Mouse (Mus musculus) hindbrain, embryonic 13.5 days (tissue): ENCODE measurements around the gene Zfp420. TPM values are rescaled to one million over a fixed set of nuclear protein-coding genes. Genes with fewer than 3 reads are reported as not detected.
A peak's percentile ranks its signal among the peaks of the same experiment; 100 is the strongest.

Source experiments
- ATAC-seq: fragments of 200-750 bp; cut with Nextera tagmentation; 2 replicates; pipeline ENCODE4 v1.8.0; 2017; ENCODE audit warnings: moderate TSS enrichment; ENCODE audit not compliant: low FRiP score
- H3K27ac ChIP-seq: fragments of 300-500 bp; sonication (generic); 2 replicates; pipeline ENCODE4 v1.5.1; 2015; ENCODE audit warnings: inconsistent platforms, mild to moderate bottlenecking, moderate library complexity
- H3K27me3 ChIP-seq: fragments of 300-500 bp; sonication (generic); 2 replicates; pipeline ENCODE4 v1.6.1; 2015; ENCODE audit warnings: mild to moderate bottlenecking, inconsistent platforms
- H3K36me3 ChIP-seq: fragments of 300-500 bp; sonication (generic); 2 replicates; pipeline ENCODE4 v1.6.1; 2015; ENCODE audit warnings: mild to moderate bottlenecking, inconsistent platforms
- H3K4me1 ChIP-seq: fragments of 300-500 bp; sonication (generic); replicated peaks from 2 replicates; pipeline ENCODE4 v1.6.1; 2015; ENCODE audit warnings: inconsistent platforms
- H3K4me2 ChIP-seq: fragments of 300-500 bp; sonication (generic); 2 replicates; pipeline ENCODE4 v1.6.1; 2015; ENCODE audit warnings: inconsistent platforms, mild to moderate bottlenecking, moderate library complexity
- H3K4me3 ChIP-seq: fragments of 300-500 bp; sonication (generic); 2 replicates; pipeline ENCODE4 v1.5.1; 2015; ENCODE audit warnings: mild to moderate bottlenecking, inconsistent platforms
- H3K9ac ChIP-seq: fragments of 300-500 bp; sonication (generic); 2 replicates; pipeline ENCODE4 v1.6.1; 2015; ENCODE audit warnings: mild to moderate bottlenecking, inconsistent platforms
- H3K9me3 ChIP-seq: fragments of 300-500 bp; sonication (generic); 2 replicates; pipeline ENCODE4 v1.6.1; 2016; ENCODE audit warnings: inconsistent platforms
- WGBS: fragments of 180-500 bp; shearing (Covaris S2); methylation state at CpG from one replicate; pipeline ENCODE4 v1.1.7; 2015; 5-methylcytosine and 5-hydroxymethylcytosine counted together
- polyA plus RNA-seq: library from polyadenylated mRNA; unstranded; fragments of >200 nt; fragmentation: Nextera tagmentation; extraction: Ambion mirVana; gene quantifications from 2 replicates; pipeline ENCODE4 v1.2.1, GENCODE M21; 2015

Zfp420 gene
- polyA plus RNA-seq = 18.2 and 18.9 TPM in 2 replicates

DNA sequence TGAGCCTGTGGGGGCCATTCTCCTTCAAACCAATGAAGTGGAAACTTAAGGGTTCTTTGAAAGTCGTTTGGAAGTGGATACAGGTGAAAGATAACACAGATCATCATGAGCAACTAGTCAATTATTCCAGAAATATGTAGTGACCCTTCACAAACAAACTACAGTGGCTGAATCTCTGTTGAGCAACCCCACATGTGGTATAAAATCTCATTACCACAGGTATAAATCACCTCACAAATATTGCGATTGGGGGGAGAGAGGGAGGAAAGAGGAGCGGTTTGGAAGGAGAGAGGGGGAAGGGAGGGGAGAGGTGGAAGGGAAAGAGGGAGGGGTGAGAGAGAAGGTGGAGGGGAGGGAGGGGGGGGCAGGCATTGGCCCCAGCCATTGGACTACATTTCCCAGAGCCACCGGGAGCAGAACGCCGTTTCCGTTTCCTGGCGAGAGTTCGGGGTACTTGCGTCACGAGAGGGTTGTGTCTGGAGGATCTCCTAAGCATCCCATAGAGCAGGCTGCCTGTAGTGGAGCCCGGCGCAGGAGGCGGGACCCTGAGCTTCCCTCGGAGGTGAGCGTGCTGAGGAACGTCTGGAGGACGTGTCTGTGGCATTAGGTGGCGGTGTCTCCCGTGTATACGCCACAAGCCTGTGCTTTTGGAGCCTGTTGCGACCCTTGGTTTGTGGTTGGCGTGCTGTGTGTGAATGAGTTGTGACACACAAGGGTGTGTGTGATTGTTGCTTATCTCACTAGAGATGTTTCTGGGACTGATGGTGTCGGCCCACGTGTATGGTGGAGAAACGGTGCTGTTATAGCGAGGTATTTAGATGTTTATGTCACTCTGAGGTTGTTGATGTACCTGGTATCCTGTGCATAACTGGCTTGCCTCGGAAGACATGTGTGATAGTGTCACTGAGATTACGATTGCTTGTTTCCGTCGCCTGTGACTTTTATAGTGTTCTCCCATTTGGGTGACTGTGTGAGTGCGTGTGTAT lies at the start of gene Zfp420:
Zfp420 (plus strand) TSS at position 448 of the 986 bp plus-strand sequence.
- H3K27ac ChIP-seq = peak within 1 kb of the TSS; percentile 71
- no peaks in the 10 kb centered on the region for H3K27me3 ChIP-seq
- WGBS = 8% methylated on average over 32 of the region's 32 CpGs
- H3K4me3 ChIP-seq = peak within 1 kb of the TSS; percentile 59
- H3K4me1 ChIP-seq = peaks cover 8% of the 10 kb centered on the region
- H3K9me3 ChIP-seq = no peaks in the 10 kb centered on the region
- peak; percentile 97 for ATAC-seq
- peaks cover 11% of the 10 kb centered on the region for H3K36me3 ChIP-seq
- H3K4me2 ChIP-seq = peak within 1 kb of the TSS; percentile 65
- peak within 1 kb of the TSS; percentile 76 for H3K9ac ChIP-seq

DNA sequence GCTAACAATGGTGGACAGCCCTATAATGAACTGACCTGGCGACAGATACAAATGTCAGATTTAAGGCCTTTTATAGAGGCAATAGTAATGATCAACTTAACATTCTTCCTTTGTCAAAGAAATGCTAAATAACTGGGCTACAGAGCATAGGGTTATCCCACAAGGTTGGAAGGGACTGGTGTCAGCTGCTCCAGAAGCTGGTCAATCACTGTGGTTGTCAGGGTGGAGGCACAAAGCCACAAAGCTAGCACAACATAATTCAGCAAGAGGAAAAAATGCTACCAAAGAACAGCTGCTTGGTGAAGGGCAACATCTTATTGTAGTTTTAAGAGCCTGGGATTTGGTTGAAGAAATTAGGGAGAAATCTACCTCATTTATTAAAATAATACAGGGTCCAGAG lies 47.5 kb upstream of the Zfp420 start:
- Histone ChIP-seq H3K36me3 (peaks cover 5% of the 10 kb centered on the region), H3K9ac (no peak overlapping the region), H3K27ac (no peak overlapping the region), H3K27me3 (no peaks in the 10 kb centered on the region), H3K4me2 (no peak overlapping the region), H3K4me1 (peaks cover 22% of the 10 kb centered on the region), H3K9me3 (0 out of 2 replicates have a peak, but pooled peaks cover 3% of the 10 kb centered on the region), H3K4me3 (no peak overlapping the region)
- 85% methylated on average over 1 of the region's 1 CpGs for WGBS
- ATAC-seq = no peak

DNA sequence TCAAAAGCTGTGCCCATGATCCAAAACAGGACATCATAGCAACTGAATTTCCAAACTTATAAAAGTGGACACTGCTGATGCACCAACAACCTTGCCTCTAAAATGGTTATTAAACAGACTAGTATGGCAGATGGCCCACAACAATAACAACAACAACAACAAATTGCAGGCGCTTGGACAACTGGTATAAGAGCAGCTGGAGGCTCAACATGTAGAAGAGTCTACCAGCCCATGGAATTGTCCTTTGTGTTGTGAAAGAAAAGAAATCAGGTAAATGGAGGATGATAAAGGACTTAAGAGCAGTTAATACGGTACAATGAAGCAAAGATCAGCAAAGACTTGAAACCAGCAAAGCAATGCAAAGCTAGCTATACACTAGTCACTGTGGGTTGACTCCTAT lies 45.4 kb upstream of the Zfp420 start:
- Histone ChIP-seq H3K4me3 (peak overlapping the region; percentile 68), H3K4me2 (peak overlapping the region; percentile 80), H3K4me1 (peaks cover 39% of the 10 kb centered on the region), H3K9me3 (no peaks in the 10 kb centered on the region), H3K27me3 (no peaks in the 10 kb centered on the region), H3K36me3 (peaks cover 5% of the 10 kb centered on the region), H3K9ac (0 out of 2 replicates have a peak overlapping the region, but pooled peaks have one; percentile 84), H3K27ac (no peak overlapping the region)
- WGBS = 97% methylated on average over 2 of the region's 2 CpGs
- no peak for ATAC-seq

DNA sequence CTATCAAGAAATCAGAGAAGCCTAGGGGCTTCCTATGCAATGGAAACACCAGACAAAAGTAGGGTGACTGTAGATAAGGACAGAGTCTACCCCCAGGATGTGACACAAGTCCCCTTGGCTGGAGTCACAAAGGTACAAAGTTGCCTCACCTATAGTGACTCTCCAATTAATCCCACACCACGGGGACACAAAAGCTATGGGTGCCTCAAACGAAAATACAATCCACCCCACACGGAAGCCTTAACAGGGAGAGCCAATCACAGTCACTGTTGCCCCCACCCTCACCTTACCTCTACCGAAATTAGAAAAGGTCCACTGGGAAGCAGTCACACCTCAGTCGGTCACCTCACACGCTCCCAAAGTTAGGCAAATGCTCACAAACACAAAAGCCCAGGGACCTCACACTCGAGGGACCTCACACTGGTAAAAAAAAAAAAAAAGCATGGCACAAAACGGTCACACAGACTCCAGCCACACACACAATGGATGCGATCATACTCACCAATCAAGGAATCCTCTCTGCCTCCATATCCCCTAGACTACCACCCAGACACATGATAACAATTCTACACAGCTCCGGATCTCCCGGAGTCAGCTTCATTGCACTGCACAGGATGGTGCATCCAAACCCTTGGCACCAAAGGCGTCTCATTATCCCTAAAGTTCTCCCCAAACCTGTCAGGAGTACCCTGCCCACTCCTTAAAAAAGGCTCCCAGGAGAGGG lies 44.6 kb upstream of the Zfp420 start:
- no peaks in the 10 kb centered on the region for H3K9me3 ChIP-seq
- WGBS = 4% methylated on average over 12 of the region's 12 CpGs
- peak overlapping the region; percentile 68 for H3K4me3 ChIP-seq
- H3K4me1 ChIP-seq = peaks cover 43% of the 10 kb centered on the region
- H3K36me3 ChIP-seq = peaks cover 5% of the 10 kb centered on the region
- H3K4me2 ChIP-seq = peak overlapping the region; percentile 80
- peak overlapping the region; percentile 85 for H3K27ac ChIP-seq
- ATAC-seq = peak; percentile 70
- H3K9ac ChIP-seq = peak overlapping the region; percentile 84
- H3K27me3 ChIP-seq = no peaks in the 10 kb centered on the region

DNA sequence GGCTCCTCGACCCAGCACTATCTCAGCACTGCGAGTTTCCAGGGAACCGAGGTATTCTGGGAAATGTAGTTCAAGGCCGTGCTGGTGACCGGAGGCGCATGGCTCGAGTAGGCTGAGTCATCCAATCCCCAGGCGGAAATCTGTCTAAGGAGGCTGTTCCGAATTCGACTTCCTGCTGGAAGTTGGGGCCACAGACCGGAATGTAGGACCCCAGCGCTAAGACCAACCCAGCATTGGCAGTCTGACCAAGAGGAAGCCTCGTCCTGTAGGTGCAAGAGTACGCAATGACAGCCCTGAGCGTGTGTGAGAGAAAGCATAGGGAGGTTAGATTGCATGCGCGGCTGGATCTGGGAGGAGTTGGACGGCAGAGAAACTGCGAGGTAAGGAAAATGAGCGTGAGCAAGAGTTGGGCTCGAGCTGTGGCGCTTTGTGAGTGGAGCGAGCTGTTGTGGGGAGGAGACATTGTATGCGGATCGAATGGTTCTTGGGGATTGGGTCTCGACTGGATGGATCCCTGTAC lies 43.8 kb upstream of the Zfp420 start, which contains the start of gene Zfp790:
Zfp790 (plus strand) TSS at position 205 of the 520 bp plus-strand sequence.
- Histone ChIP-seq H3K27ac (peak within 1 kb of the TSS; percentile 88), H3K27me3 (no peaks in the 10 kb centered on the region), H3K4me3 (peak within 1 kb of the TSS; percentile 68), H3K4me2 (peak within 1 kb of the TSS; percentile 80), H3K36me3 (peaks cover 9% of the 10 kb centered on the region), H3K9me3 (no peaks in the 10 kb centered on the region), H3K9ac (peak within 1 kb of the TSS; percentile 84), H3K4me1 (peaks cover 43% of the 10 kb centered on the region)
- WGBS = under 1% methylated on average over 26 of the region's 26 CpGs
- ATAC-seq = peak; percentile 95

DNA sequence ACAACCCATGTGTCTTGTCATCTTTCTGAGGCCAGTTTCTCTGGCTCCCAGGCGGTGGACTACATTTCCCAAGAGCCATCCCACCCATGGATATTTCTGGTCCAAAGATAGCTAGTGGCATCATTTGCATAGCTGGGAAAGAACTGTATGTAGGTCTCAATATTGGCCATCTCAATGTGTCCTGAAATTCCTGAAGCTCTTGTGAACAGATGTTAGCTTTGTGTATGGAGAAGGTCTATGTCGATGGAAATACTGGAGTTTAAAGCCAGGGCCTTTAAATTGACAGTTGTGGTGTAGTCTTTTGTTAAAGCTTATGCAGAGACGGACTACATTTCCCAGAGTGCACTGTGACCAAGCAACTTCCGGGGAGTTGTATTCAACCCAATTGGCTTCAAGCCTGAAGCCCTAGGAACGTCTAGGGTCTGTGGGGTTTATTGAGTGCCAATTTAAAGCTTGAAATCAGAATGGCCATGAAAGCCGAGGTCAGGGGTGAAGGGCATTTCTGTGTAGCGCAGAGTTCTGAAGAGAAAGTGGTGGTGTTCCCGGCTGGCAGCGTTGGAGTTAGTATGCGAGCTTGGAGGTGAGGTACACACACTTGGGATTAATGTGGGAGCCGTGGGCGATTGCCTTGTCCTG lies 41.0 kb upstream of the Zfp420 start:
- H3K27ac ChIP-seq = peak overlapping the region; percentile 80
- no peaks in the 10 kb centered on the region for H3K27me3 ChIP-seq
- peak overlapping the region; percentile 80 for H3K4me2 ChIP-seq
- H3K36me3 ChIP-seq = peaks cover 29% of the 10 kb centered on the region
- H3K9ac ChIP-seq = peak overlapping the region; percentile 77
- peaks cover 43% of the 10 kb centered on the region for H3K4me1 ChIP-seq
- peak overlapping the region; percentile 66 for H3K4me3 ChIP-seq
- peak; percentile 77 for ATAC-seq
- H3K9me3 ChIP-seq = no peaks in the 10 kb centered on the region
- WGBS = 3% methylated on average over 12 of the region's 12 CpGs

DNA sequence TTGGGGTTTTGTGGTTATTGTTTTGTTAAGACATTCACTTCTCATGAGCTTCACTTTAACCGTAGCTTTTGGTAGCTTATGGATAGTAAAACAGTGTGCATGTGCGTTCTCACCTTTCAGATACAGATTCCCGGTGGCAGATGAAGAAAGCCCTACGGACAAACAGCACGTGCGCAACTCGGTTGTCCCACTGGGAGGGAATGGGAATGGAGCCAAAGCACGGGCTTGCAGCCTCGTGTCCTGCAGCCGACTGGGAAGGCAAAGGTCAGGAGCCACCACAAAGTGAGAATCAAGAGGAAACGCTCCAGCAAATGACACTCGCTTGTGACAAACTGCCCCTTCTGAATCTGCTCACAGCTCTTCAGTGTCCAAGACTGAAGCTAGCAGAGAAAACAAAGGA lies 31.8 kb upstream of the Zfp420 start:
- H3K36me3 ChIP-seq = peaks cover 91% of the 10 kb centered on the region
- ATAC-seq = no peak
- no peak overlapping the region for H3K4me3 ChIP-seq
- no peaks in the 10 kb centered on the region for H3K4me1 ChIP-seq
- no peaks in the 10 kb centered on the region for H3K9me3 ChIP-seq
- H3K27ac ChIP-seq = no peak overlapping the region
- no peak overlapping the region for H3K4me2 ChIP-seq
- 91% methylated on average over 12 of the region's 12 CpGs for WGBS
- no peaks in the 10 kb centered on the region for H3K27me3 ChIP-seq
- H3K9ac ChIP-seq = no peak overlapping the region

DNA sequence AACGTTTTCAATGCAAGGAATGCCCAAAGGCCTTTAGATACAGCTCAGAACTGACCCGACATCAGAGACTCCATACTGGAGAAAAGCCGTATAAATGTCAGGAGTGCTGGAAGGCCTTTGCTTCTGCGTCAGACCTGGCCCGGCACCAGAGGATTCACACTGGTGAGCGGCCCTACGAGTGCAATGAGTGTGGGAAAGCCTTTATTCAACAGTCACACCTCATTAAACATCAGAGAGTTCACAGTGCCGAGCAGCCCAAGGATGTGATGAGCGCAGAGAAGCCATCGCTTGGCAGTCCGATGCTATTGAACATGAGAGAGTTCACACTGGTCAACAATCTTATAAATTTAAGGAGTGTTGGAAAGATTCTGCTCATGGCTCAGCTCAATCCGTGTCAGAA lies 30.0 kb upstream of the Zfp420 start:
- no peak for ATAC-seq
- no peak overlapping the region for H3K9ac ChIP-seq
- H3K27me3 ChIP-seq = no peaks in the 10 kb centered on the region
- H3K9me3 ChIP-seq = no peaks in the 10 kb centered on the region
- H3K36me3 ChIP-seq = peaks cover 93% of the 10 kb centered on the region
- no peak overlapping the region for H3K4me3 ChIP-seq
- no peak overlapping the region for H3K4me2 ChIP-seq
- no peaks in the 10 kb centered on the region for H3K4me1 ChIP-seq
- no peak overlapping the region for H3K27ac ChIP-seq
- WGBS = 82% methylated on average over 12 of the region's 12 CpGs

DNA sequence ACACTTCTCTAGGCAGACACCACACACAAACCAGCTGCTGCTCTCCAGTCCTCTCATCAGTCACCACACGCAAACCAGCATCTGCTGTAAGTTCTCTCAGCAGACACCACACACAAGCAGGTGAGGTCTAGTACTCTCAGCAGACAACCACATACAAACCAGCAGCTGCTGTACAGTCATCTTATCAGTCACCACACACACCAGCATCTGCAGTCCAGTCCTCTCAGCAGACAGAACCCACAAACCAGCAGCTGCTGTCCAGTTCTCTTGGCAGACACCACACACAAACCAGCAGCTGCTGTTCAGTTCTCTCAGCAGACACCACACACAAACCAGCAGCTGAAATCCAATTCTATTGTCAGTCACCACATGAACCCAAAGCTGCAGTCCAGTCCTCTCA lies 23.0 kb upstream of the Zfp420 start:
- no peak for ATAC-seq
- Histone ChIP-seq H3K4me3 (no peak overlapping the region), H3K27me3 (no peaks in the 10 kb centered on the region), H3K9me3 (no peaks in the 10 kb centered on the region), H3K4me2 (no peak overlapping the region), H3K4me1 (no peaks in the 10 kb centered on the region), H3K36me3 (peaks cover 64% of the 10 kb centered on the region), H3K27ac (no peak overlapping the region), H3K9ac (no peak overlapping the region)
- WGBS = 91% methylated on average over 1 of the region's 1 CpGs

DNA sequence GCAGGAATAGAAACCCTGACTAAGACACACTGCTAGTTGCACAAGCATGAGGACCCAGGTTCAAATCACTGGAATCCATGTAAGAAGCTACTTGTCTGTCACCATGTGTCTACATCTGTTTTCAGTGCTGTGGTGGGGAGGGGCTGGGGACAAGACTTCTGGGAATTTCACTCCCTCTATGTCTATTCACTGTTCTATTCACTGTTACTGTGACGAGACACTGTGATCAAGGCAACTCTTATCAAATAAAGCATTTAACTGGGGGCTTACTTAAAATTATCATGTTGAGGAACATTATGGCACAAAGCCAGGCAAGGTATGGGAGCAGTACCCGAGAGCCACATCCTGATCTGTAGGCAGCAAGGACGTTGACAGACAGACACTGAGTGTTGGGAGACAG lies 20.5 kb upstream of the Zfp420 start:
- Histone ChIP-seq H3K9ac (no peak overlapping the region), H3K27me3 (no peaks in the 10 kb centered on the region), H3K4me1 (no peaks in the 10 kb centered on the region), H3K4me3 (no peak overlapping the region), H3K9me3 (no peaks in the 10 kb centered on the region), H3K4me2 (no peak overlapping the region), H3K36me3 (peaks cover 52% of the 10 kb centered on the region), H3K27ac (no peak overlapping the region)
- 88% methylated on average over 3 of the region's 3 CpGs for WGBS
- ATAC-seq = no peak

DNA sequence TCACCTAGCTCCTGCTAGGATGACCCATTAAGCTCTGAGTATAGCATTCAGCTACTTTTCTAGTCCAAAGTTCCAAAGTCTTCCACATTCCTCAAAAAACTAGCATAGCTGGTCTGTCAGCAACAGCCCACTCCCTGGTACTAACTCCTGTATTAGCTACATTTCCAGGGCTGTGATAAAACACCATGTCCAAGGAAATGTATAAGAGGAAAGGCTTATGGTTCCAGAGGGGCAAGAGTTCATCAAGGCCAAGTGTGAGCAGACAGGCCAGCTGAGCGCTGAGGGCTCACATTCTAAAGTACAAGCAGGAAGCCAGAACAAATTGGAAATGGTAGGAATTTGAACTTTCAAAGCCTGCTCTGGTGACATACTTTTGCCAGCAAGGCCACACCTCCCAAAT lies 17.7 kb upstream of the Zfp420 start:
- H3K27ac ChIP-seq = no peak overlapping the region
- no peak overlapping the region for H3K4me3 ChIP-seq
- WGBS = 100% methylated on average over 1 of the region's 1 CpGs
- H3K9ac ChIP-seq = no peak overlapping the region
- peaks cover 52% of the 10 kb centered on the region for H3K36me3 ChIP-seq
- no peaks in the 10 kb centered on the region for H3K4me1 ChIP-seq
- no peaks in the 10 kb centered on the region for H3K9me3 ChIP-seq
- H3K27me3 ChIP-seq = no peaks in the 10 kb centered on the region
- ATAC-seq = no peak
- H3K4me2 ChIP-seq = no peak overlapping the region

DNA sequence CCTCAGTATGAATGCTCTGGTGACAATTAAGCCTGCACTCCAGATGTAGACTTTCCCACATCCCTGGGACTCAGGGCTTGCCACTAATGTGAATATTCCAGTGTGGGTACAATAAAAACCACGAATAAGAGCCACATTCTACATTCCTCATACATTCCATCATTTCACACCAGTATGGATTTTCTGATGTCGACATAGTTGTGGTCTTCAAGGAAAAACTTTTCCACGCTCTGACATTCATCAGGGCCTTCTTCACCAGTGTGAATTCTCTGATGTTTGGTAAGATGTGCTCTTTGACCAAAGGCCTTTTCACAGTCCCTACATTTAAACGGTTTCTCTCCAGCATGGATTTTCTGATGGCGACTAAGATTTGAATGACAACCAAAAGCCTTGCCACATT lies 15.2 kb upstream of the Zfp420 start:
- 91% methylated on average over 5 of the region's 5 CpGs for WGBS
- H3K4me1 ChIP-seq = no peaks in the 10 kb centered on the region
- H3K9me3 ChIP-seq = no peaks in the 10 kb centered on the region
- H3K4me3 ChIP-seq = no peak overlapping the region
- no peak overlapping the region for H3K27ac ChIP-seq
- no peak for ATAC-seq
- no peak overlapping the region for H3K9ac ChIP-seq
- no peak overlapping the region for H3K4me2 ChIP-seq
- H3K36me3 ChIP-seq = peaks cover 68% of the 10 kb centered on the region
- no peaks in the 10 kb centered on the region for H3K27me3 ChIP-seq
